Mouse (Mus musculus) T-helper 2 cell (primary cell): Measurements from ENCODE around the gene Tmprss5.

Source experiments
- in situ Hi-C: fragments of 300-600 bp; cut with MboI, MseI; formaldehyde crosslinking; loops from one replicate; pipeline ENCODE4 v1.15.1; 2025; ENCODE audit warnings: high pct_unique_total_duplicates

Tmprss5 gene

DNA sequence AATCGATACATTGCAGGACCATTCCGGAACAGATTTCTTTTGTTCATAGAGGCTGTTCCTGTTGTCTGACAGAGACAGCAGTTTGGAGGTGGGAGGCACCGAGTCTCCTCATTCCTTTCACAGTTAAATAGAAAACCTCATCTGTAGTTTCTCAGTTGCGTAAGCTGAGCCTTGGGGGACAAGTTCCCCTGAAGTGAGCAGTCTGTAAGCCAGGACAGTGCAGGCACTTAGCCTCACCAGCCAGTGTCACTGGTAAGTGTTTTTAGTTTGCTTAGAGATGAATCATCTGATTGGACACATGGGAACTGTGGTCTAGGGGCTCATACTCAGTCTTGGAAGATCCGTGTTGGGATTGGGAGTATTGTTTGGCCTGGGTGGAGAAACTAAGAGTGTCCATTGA, at the start of gene Tmprss5:
Tmprss5 (plus strand) TSS at position 154 of the 400 bp plus-strand sequence.
- in situ Hi-C loops = no loop called here

DNA sequence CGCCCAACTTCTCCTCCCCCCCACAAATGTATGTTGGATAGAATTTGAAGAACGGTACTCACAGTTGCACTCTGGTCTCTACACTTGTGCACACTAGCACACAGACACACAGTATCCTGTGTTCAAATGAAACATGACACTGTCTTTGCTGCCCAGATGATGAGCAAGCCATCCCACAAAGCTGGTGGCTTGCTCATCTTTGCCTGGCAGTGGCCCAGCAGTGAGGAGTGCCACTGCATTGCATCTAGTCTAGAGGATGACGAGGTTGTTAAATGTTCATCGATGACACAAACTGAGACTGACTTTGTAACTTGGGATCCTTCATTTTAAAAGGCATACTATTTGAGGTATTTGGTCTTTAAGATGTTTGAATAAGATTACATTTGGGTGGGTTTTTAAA, 46.3 kb upstream of the Tmprss5 start:
- in situ Hi-C loops = no loop called here

DNA sequence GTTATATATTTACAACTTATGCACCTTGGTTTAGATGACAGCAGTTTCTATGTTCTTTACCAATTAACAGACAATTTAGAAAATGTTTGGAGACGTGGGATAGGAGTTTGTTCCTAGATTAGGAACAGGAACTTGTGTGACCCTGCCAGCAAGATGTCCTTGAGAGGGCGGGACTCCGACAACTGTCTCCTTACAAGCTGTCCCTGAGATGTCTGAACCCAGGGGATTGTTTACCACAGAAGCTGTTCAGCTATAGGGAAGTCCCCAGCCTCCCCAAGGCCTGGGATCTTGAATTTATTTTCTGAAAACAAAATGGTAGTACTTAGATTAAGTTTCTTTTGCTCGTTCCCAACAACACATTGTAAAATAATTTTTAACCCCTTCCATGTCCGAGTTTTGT, 30.2 kb upstream of the Tmprss5 start:
- in situ Hi-C loops = loop anchor here (10.0 kb wide), 1 partner anchor 416 kb away; no protein-coding TSS in a partner anchor

DNA sequence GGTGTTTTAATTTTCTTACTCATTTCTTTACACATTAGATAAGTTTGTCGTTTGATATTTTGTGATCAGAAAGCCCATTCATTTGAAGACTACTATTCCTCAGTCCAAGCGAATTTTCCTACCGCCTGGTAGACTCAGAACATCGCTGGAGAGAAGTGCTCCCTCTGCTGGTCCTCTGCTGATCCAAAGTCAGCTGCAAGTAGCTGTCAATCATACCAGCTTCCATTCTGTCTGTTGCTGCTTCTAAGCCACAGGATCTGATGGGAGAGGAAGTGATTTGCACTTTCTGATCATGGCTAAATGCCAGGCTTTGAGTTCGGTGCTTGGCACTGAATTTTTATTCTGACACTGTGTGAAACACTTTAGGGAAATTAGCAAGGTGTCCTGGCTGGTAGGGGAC, 29.7 kb upstream of the Tmprss5 start:
- in situ Hi-C loops = loop anchor here (10.0 kb wide), 1 partner anchor 417 kb away; no protein-coding TSS in a partner anchor

DNA sequence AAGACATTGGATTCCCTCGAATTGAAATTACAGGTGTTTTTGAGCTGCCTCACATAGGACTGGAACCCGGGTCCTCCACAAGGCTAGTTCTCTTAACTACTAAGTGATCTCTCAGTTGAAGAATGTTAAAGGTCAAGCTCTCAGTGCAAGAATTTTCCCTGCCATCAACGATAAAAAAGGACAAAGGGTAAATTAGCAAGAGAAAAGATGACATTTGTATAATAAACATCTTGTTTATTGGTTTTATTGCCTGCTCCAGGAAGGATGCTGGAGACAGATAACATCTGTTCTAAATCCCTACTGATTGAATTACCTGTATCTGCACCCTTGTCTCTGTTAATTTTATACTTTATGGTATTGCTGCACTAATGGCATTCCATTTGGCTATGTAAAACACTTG, 27.0 kb upstream of the Tmprss5 start:
- in situ Hi-C loops = loop anchor here (10.0 kb wide), 1 partner anchor 419 kb away; no protein-coding TSS in a partner anchor

DNA sequence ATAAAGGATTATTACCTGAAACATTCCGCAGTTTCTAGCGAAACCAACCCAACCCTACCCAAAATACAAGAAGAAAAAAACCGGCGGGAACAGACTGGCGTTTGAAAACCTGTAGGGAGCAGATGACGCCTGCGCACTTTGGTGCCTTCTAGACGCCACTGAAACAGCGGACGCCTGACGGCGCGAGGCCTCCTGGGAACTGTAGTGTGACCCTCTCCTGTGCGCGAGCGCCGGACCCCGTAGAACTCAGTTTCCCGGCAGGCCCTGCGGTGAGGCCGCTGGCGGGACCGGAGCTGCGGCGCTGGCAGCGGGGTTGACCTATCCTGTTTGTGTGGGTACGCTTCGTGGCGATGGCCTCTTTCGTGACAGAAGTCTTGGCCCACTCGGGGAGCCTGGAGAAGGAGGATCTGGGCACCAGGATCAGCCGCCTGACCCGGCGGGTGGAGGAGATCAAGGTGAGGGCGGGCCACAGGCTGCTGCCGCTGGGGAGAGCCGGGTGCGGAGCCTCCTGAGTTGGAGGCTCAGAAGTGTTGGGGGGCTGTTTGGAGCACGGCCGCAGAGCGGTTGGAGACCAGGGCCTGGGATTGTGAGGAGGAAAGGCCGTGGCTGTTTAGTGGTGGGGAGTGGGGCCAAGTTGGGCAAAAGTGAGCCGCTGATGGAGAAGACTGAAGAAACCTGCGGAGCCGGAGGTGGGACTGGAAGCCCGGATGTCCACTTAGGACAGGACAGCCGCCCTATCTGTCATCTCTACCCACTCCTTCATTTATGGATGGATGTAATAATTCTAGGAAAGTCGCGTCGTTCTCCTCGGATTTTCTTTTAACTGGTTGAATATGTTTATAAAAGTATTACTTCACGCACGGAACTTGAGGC, 25.5 kb upstream of the Tmprss5 start, which contains the start of gene Zw10:
Zw10 (plus strand) TSS at position 281 of the 873 bp plus-strand sequence.
- in situ Hi-C loops = loop anchor here (10.0 kb wide), 1 partner anchor 421 kb away; no protein-coding TSS in a partner anchor

DNA sequence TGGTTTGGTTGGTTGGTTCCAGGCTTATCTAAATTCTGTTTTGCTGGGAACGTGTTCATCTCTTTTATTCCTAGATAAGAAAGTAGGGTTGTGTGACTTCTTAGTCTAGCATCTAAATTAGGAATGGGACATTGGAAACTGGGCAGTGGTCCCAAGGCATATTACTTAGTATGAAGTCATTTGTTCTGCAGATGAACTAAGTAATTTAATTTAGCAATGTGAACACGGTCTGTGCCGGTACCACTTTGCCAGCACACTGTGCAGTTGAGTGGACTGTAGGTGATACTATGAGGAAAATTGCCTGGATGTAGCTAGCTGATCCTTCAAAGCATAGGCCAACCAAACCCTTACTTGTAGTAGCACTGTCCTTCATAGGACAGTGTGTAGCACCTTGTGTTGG, 4.2 kb upstream of the Tmprss5 start:
- in situ Hi-C loops = loop anchor here (5.0 kb wide), 1 partner anchor 410 kb away; the partner anchor contains the start of gene Ttc12

DNA sequence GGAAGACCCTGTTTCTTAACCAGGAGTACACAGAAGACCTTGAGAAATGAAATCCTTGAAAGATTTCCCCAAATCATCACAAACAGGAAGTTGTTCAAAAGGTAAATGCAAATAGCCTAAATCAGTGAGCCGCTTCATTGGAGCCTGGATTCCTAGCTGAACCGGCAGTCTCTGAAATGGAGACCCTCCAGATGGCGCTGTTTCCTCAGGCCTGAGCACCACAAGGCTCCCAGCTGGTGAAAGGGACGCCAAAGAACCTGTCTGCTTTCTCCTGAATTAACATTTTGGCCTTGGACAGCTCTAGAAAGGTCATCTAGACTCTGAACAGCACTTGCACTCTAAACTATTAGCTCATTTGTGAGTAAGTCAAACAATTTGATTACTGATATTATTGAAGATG, 501 bp downstream of the Tmprss5 start:
- in situ Hi-C loops = no loop called here

DNA sequence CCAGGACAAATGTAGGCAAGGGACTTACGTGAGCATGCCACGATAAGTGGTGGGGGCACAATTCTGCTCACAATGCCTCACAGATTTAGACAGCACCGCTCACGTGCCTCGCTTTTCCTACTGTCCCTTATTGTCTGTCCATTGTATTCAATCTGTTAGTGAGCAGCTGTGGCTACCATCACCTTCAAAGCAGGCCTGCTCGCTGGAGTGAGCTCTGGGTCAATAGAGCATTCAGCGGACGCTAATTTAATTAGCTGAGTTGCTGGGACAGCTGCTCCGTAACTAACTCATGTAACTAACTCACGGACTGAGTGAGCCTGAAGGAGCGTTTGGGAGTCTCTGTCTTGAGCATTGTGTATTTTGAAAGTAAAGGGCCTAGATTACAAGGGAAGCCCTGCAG, 6.3 kb downstream of the Tmprss5 start:
- in situ Hi-C loops = no loop called here

DNA sequence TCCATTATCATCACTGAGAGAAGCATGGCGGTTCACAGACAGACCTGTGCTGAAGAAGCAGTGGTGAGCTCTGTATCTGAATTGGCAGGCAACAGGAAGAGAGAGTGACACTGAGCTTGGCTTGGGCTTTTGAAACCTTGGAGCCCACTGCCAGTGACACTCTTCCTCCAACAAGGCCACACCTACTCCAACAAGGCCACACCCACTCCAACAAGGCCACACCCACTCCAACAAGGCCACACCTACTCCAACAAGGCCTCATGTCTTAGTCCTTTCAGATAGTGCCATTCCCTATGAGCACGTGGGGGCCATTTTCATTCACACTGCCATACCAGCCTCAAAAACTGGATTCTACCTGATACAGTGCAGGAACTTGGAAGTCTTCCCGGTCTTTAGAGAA, 17.8 kb downstream of the Tmprss5 start:
- in situ Hi-C loops = no loop called here

DNA sequence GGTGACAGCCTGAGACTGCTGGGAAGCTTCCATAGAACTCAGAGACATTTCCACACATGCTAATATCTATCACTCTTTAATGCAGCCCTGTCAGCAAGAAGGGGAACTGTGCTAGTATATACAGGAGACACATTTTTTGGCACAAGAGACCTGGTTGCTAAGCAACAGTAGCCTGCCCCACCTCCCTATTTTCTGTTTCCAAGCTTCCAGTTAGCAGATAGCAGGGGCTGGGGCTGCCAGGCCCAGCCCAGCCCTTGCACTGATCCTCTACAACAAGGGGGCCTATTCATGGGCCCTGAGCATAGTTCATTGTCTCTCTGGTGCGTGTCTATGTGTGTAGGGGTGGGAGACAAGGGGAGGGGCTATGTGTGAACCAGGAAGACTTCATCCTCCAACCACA, 21.3 kb downstream of the Tmprss5 start:
- in situ Hi-C loops = loop anchor here (10.0 kb wide), 2 partner anchors 958 to 1648 kb away; no protein-coding TSS in a partner anchor

DNA sequence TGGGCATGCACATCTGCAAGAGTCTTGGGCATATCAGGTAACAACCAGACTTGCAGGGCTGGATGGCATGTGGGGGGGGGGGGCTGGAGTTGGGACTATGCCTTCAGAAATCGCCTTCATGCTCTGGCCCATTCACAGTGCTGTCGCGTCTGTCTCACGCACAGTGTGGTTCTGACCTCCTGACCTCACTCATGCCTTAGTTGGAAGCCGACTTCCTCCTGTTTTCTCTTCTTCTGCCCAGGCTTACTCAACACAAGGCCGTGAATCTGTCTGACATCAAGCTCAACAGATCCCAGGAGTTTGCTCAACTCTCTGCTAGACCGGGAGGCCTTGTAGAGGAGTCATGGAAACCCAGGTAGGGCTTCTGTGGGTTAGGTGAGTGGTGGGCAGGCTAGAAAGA, 28.0 kb downstream of the Tmprss5 start:
- in situ Hi-C loops = loop anchor here (10.0 kb wide), 2 partner anchors 964 to 1654 kb away; no protein-coding TSS in a partner anchor

DNA sequence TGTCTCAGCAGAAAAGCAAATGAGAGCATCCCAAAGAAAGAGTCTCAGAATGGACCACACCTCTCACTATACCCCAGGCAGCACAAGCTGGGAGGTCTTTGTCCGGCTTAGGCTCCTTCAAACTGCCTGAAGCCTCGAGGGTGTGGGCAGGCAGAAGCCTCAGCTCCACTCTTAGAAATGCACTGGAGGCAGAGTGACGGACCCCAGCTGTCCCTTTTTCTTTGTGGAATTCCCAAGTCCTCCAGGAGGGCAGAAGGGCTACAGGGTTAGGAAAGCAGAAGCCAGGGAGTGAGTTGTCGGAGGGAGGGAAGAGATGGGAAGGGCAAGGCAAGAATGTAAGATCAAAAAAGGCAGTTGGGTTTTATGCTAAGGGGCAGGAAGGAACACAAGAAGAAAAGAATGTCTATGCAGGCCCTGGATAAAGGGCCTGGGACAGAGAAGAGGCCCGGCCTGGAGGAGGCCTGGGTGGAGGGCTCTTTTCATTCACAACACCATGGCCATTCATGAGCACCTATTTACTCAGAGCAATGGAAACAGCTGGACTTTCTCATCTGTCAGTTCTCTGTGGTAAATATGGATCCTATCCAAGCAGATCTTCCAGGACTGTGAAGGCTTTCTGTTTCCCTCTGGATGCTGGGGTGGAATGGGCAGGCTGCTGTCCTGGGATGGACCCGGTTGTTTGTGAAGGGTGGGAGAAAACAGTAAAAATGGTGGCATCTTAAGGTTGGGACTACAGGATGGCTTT, 29.6 kb downstream of the Tmprss5 start:
- in situ Hi-C loops = no loop called here

DNA sequence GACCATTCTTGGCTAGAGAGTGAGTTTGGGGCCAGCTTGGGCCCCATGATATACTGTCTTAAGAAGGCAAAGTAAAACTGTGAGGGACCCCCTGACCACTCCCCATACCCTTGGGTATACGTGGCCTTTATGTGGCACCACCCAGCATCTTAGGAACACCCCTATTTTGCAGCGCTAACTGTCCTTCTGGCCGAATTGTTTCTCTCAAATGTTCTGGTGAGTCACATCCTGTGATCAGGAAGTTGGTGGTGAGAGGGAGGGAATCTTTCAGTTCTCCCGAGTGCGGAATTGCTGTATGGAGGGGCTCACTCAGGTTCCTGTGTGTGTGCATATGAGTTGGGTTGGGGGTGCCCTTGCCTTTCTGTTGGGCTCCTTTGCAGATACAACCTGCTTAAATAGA, 30.2 kb downstream of the Tmprss5 start:
- in situ Hi-C loops = no loop called here

DNA sequence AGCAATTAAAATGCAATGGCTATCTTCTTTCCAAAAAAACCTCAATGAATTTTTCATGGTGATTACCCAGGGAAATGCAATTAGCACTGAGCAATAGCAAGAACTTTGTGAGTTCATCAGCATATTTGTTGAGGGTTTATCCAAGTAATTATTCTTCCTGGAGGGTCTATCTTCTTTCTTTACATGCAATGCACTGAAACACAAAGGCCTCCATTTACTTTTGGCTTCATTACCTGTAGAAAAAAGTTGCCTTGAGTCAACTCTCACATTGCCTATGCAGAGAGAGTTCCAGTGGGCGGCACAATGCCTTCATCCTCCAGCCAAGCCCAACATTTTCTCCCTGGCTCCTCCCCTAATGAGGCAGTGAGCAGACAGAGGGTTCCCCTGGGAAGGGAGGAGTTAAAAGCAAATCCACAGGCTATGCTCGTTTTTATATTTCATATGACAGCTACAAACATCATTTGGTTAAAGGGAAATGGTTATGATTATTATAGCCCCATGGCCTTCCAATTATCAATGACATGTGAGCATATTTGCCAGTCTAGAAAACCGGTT, 37.3 kb downstream of the Tmprss5 start:
- in situ Hi-C loops = no loop called here

DNA sequence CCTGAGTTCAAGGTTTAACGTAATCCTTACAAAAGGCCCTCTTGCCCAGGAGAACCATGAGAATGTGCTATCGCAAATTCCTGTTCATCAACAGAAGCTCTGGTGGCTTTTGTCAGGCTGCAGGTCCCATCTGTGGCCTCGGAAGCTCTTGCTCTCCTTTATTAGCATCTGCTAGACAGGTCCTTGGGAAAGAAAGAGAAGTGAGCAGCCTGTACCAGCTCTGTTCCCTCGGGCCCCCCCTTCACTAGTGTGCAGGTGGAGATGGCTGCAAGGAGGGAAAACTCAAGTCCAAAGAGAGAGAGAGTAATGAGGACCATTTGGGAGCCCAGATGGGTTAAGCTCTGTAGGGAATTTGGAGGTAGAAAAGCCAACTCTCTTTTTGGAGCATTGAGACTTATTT, 38.7 kb downstream of the Tmprss5 start:
- in situ Hi-C loops = no loop called here

DNA sequence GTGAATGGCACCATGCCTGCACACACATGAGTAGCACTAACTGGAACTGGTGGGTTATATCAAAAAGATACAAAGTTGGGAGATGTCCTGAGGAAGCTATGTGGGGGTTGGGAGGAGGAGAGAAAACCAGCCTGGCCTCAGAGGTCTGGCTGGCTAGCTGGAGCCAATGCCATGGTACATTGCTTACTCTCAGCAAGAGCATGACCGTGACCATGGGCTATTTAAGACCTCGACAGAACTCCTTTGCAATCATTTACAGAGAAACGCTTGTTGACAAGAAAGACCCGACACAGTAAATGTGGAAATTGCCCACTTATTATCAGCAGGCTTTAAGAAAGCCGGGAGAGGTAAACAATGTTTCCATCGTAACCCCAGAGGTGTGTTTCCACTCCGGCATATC, 44.6 kb downstream of the Tmprss5 start:
- in situ Hi-C loops = no loop called here

DNA sequence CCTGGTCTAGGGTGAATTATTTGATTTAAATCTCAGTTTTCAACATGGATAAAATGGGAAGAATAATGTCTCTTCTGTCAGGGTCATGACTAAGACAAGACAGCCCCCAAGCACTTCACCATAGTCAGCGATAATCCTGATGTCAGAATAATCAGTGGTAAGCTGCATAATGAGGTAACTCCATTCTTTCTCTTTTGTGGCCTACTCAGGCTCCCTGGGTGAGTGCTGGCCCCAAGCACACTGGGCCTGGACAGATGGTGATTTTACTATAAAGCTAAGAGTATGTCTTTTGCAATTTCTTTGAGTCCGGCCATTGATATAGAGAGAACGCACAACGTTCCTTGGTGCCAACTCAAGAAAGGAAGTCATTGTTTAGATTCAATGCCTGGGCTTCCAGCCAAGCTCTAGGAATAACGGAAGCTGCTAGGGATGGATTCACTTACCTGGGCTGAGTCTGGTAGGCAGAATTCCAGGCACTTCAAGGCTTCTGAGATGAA, 49.5 kb downstream of the Tmprss5 start:
- in situ Hi-C loops = no loop called here

DNA sequence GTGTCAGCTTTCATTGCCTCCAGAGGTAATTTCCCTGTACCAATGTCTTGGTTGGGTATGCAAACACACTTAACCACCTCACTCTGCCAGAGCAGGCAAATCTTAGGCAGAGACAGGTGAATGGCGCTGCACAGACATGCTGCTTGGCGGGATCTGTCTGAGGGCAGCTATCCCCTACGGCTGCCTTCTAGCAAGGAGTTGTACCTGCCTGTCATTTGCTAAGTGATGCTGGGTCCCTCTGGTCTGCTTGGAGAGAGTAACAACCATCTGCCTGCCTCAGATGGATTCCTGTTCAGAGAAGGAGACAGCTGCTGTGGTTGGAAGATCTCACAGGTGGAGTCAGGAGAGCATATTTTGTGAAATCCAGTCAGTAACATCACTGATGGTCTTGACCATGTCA, 62.8 kb downstream of the Tmprss5 start:
- in situ Hi-C loops = no loop called here

DNA sequence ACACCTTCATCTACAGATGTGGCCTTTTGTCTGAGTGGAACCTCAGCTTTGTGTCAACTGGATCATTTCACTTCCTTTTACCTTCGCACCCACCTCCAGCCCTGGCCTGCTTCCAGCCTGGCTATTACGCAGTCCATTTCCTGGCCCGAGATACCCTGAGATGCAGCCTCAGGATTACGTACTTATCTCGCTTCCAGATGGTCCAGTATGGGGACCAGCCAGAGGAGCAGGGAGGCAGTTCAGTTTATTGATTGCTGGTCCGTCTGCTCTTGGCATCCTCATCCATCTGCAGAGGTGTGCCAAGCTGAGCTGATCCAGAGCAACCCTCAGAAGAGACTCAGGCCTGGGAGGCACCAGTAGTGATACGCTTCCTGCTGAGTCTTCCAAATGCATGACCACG, 64.7 kb downstream of the Tmprss5 start:
- in situ Hi-C loops = no loop called here

DNA sequence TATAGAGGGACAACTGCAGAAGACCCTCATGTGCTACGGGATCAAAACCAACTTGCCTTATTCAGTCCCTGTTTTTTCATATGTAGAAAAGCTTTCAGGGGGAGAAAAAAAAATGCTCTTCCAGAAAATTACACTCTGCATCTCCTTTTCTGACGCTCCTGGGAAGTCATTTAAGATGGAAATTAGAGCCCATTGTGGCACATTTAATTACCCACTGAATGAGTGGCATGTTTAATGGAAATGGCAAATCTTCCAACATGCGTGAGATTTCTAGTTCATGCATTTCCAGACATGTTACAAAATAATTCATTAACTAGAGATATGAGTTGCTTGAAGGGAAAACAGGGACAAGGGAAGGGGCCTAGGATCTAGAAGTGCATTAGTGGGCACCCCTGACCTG, 66.0 kb downstream of the Tmprss5 start:
- in situ Hi-C loops = no loop called here
